10 mouse cellular contexts compared by ENCODE assay signal in the genomic region with DNA sequence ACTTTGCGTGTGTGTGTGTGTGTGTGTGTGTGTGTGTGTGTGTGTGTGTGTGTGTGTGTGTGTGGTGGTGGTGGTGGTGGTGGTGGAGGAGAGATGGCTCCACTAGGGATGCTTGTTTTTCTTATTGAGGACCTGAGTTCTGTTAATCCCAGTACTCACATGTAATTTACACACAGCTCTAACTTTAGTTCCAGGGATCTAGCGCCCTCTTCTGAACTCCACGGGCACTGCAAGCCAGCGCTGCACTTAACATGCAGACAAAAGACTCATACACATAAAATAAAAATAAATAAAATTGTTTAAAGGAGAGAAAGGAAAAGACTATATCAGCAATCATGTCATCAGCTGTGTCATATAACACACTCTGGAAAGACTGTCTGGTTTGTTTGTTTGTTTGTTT. TPM values are rescaled to one million over a fixed set of nuclear protein-coding genes. Genes with fewer than 3 reads are reported as not detected.
DNase-seq lines count a peak whose midpoint lies in the region; ATAC-seq and TF ChIP-seq lines count a peak whose summit lies in the region.
"Had no signal": no experiment of that assay in that cellular context is flagged by ENCODE, and none has a peak within 500 bp of the region (broad histone marks: within the 10 kb centered on the region; RNA-seq: fewer than 3 reads in every experiment).

No protein-coding gene starts in this region.

- H3K9me3 ChIP-seq in kidney, postnatal 0 days (replicated peaks; ENCODE audit: low read length) = no peaks in the 10 kb centered on the region
- no peaks in the 10 kb centered on the region for H3K9me3 ChIP-seq in forebrain, embryonic 12.5 days
- H3K9me3 ChIP-seq: heart, embryonic 13.5 days had no signal

- no peak for ATAC-seq in kidney, postnatal 0 days (replicated peaks; ENCODE audit: low FRiP score, low read depth)
- ATAC-seq in forebrain, embryonic 12.5 days (ENCODE audit: low FRiP score) = no peak

- no peak for DNase-seq in kidney, postnatal 0 days (ENCODE audit: low spot score)
- no peak for DNase-seq in kidney, adult 8-10 months
- DNase-seq in right cerebral cortex, postnatal 4 days = peak; percentile 45
- DNase-seq in right cerebral cortex, postnatal 14 days = no peak
- DNase-seq in ZHBTc4 (ENCODE audit: low read depth, low spot score) = peak; percentile 84
- DNase-seq in testis, postnatal 14 days (ENCODE audit: low spot score) = peak; percentile 17
- DNase-seq: lung, postnatal 4 days had no signal

- H3K4me2 ChIP-seq in kidney, postnatal 0 days (ENCODE audit: low read length) = no peak overlapping the region
- no peak overlapping the region for H3K4me2 ChIP-seq in forebrain, embryonic 12.5 days
- H3K4me2 ChIP-seq: embryonic facial prominence, embryonic 13.5 days; heart, embryonic 13.5 days had no signal

- no peaks in the 10 kb centered on the region for H3K4me1 ChIP-seq in kidney, postnatal 0 days (replicated peaks; ENCODE audit: insufficient read depth, low read length)
- H3K4me1 ChIP-seq in forebrain, embryonic 12.5 days = peaks cover 8% of the 10 kb centered on the region

- H3K9ac ChIP-seq in kidney, postnatal 0 days (ENCODE audit: low read depth, low read length) = no peak overlapping the region
- no peak overlapping the region for H3K9ac ChIP-seq in forebrain, embryonic 12.5 days
- H3K9ac ChIP-seq: embryonic facial prominence, embryonic 13.5 days; heart, embryonic 13.5 days had no signal

- H3K27me3 ChIP-seq in kidney, postnatal 0 days (ENCODE audit: insufficient read depth, low read length) = no peaks in the 10 kb centered on the region
- peaks cover 23% of the 10 kb centered on the region for H3K27me3 ChIP-seq in forebrain, embryonic 12.5 days
- H3K27me3 ChIP-seq: embryonic facial prominence, embryonic 13.5 days had no signal

- no peak overlapping the region for H3K4me3 ChIP-seq in kidney, postnatal 0 days (replicated peaks; ENCODE audit: low read depth, low read length)
- no peak overlapping the region for H3K4me3 ChIP-seq in forebrain, embryonic 12.5 days (replicated peaks)
- H3K4me3 ChIP-seq: embryonic facial prominence, embryonic 13.5 days; heart, embryonic 13.5 days had no signal

- 62% methylated on average over 4 of the region's 4 CpGs for WGBS in kidney, postnatal 0 days
- 66% methylated on average over 3 of the region's 4 CpGs for WGBS in forebrain, embryonic 12.5 days

- H3K36me3 ChIP-seq in kidney, postnatal 0 days (ENCODE audit: insufficient read depth, low read length) = no peaks in the 10 kb centered on the region
- H3K36me3 ChIP-seq in forebrain, embryonic 12.5 days (replicated peaks) = no peaks in the 10 kb centered on the region
- H3K36me3 ChIP-seq: embryonic facial prominence, embryonic 13.5 days; heart, embryonic 13.5 days had no signal

- H3K27ac ChIP-seq in kidney, postnatal 0 days = no peak overlapping the region
- no peak overlapping the region for H3K27ac ChIP-seq in forebrain, embryonic 12.5 days
- H3K27ac ChIP-seq: embryonic facial prominence, embryonic 13.5 days; heart, embryonic 13.5 days had no signal

- peak; percentile 19; the same call in 1 of the 2 replicates for TF ChIP-seq CTCF in kidney, postnatal 0 days (IDR thresholded peaks at IDR 0.05; ENCODE audit: low read depth)

RNA-seq across cellular contexts. Expression of a gene that starts 5.3 kb away (rescaled TPM):
- not detected in 2 replicates for polyA plus RNA-seq in kidney, postnatal 0 days (2015; fragmentation: Nextera tagmentation; extraction: Ambion mirVana)
- polyA plus RNA-seq in forebrain, embryonic 12.5 days (2016; fragmentation: Nextera tagmentation; extraction: Ambion mirVana) = 0.06 TPM in 1 of 2 replicates, not detected in the other
- polyA plus RNA-seq: heart, embryonic 13.5 days had no signal

RNA-seq across cellular contexts. Expression of a gene that starts 7.2 kb away (rescaled TPM):
- polyA plus RNA-seq in kidney, postnatal 0 days (2015; fragmentation: Nextera tagmentation; extraction: Ambion mirVana) = 3.3 and 4.1 TPM in 2 replicates
- 3.2 and 3.6 TPM in 2 replicates for polyA plus RNA-seq in forebrain, embryonic 12.5 days (2016; fragmentation: Nextera tagmentation; extraction: Ambion mirVana)

RNA-seq across cellular contexts. Expression of a gene that starts 21.3 kb away (rescaled TPM):
- polyA plus RNA-seq in kidney, postnatal 0 days (2015; fragmentation: Nextera tagmentation; extraction: Ambion mirVana) = 0.14 and 0.23 TPM in 2 replicates
- polyA plus RNA-seq in forebrain, embryonic 12.5 days (2016; fragmentation: Nextera tagmentation; extraction: Ambion mirVana) = not detected in 2 replicates
- polyA plus RNA-seq: embryonic facial prominence, embryonic 13.5 days; heart, embryonic 13.5 days had no signal

RNA-seq across cellular contexts. Expression of a gene that starts 27.2 kb away (rescaled TPM):
- polyA plus RNA-seq in kidney, postnatal 0 days (2015; fragmentation: Nextera tagmentation; extraction: Ambion mirVana) = 3.7 and 3.8 TPM in 2 replicates
- 0.64 and 1.3 TPM in 2 replicates for polyA plus RNA-seq in forebrain, embryonic 12.5 days (2016; fragmentation: Nextera tagmentation; extraction: Ambion mirVana)

RNA-seq across cellular contexts. Expression of a gene that starts 31.2 kb away (rescaled TPM):
- polyA plus RNA-seq in kidney, postnatal 0 days (2015; fragmentation: Nextera tagmentation; extraction: Ambion mirVana) = 33.1 and 34.4 TPM in 2 replicates
- 37.5 and 40.3 TPM in 2 replicates for polyA plus RNA-seq in forebrain, embryonic 12.5 days (2016; fragmentation: Nextera tagmentation; extraction: Ambion mirVana)

Comparison
In these comparisons a context has a peak if more than half of its experiments do, and no peak if none do; other contexts are left out.
1. DNase-seq: peak in right cerebral cortex, postnatal 4 days (single experiment), ZHBTc4 (single experiment) and testis, postnatal 14 days (single experiment); none in kidney, postnatal 0 days (single experiment), kidney, adult 8-10 months (0 of 2) and right cerebral cortex, postnatal 14 days (single experiment).